Mouse (Mus musculus): ENCODE measurements around the gene Armc8. TPM values are rescaled to one million over a fixed set of nuclear protein-coding genes. Genes with fewer than 3 reads are reported as not detected.

Armc8 gene
- total RNA-seq, 1 experiment = 25.7 TPM

GRCm38 (mm10) chr9:99454211-99454610, 114.5 kb downstream of the Armc8 start:
- Histone ChIP-seq H3K36me3 (ENCODE audit: control insufficient read depth, insufficient read depth, low read length, poor library complexity, severe bottlenecking) (no peaks in the 10 kb centered on the region), H3K4me1 (ENCODE audit: control insufficient read depth in 2 of 2, insufficient read depth in 2 of 2, low read length in 2 of 2, poor library complexity in 1 of 2) (peaks cover 0 to 6% of the 10 kb centered on the region in 2 experiments; a peak in 2 of 4 replicates), H3K4me3 (ENCODE audit: insufficient read depth in 1 of 2, low read depth in 1 of 2, low read length in 2 of 2, poor library complexity in 1 of 2, severe bottlenecking in 1 of 2) (no peak overlapping the region), H3K9me3 (ENCODE audit: control insufficient read depth, insufficient read depth, low read depth, low read length) (no peaks in the 10 kb centered on the region), H3K27ac (ENCODE audit: insufficient read depth, low read depth, low read length, poor library complexity, severe bottlenecking) (no peak overlapping the region), H3K9ac (ENCODE audit: insufficient read depth, low read depth, low read length, poor library complexity, severe bottlenecking) (no peak overlapping the region)
- in situ Hi-C loops (cut with MboI; ENCODE audit: low sequenced_read_pairs in 2 of 2, unreplicated experiment in 2 of 2) = no loop called here
- DNase-seq (ENCODE audit: low read depth, low spot score) = no peak
- TF ChIP-seq ZNF384 (IDR thresholded peaks at IDR 0.05; ENCODE audit: low read depth, low read length) (no peak), HCFC1 (IDR thresholded peaks at IDR 0.05; ENCODE audit: borderline replicate concordance, insufficient read depth, low read length) (no peak), CHD2 (IDR thresholded peaks at IDR 0.05; ENCODE audit: low read depth, low read length) (no peak), MAFK (IDR thresholded peaks at IDR 0.05; ENCODE audit: insufficient read depth, low read depth, low read length) (no peak), ZC3H11A (IDR thresholded peaks at IDR 0.05; ENCODE audit: borderline replicate concordance, low read depth, low read length) (no peak)

- Histone ChIP-seq H3K9ac (ENCODE audit: insufficient read depth, low read depth, low read length, poor library complexity, severe bottlenecking) (no peak within 1 kb of the TSS), H3K4me1 (ENCODE audit: control insufficient read depth in 2 of 2, insufficient read depth in 2 of 2, low read length in 2 of 2, poor library complexity in 1 of 2) (peaks cover 0 to 6% of the 10 kb centered on the region in 2 experiments; a peak in 2 of 4 replicates), H3K4me3 (ENCODE audit: insufficient read depth in 1 of 2, low read depth in 1 of 2, low read length in 2 of 2, poor library complexity in 1 of 2, severe bottlenecking in 1 of 2) (no peak within 1 kb of the TSS), H3K36me3 (ENCODE audit: control insufficient read depth, insufficient read depth, low read length, poor library complexity, severe bottlenecking) (no peaks in the 10 kb centered on the region), H3K9me3 (ENCODE audit: control insufficient read depth, insufficient read depth, low read depth, low read length) (no peaks in the 10 kb centered on the region), H3K27ac (ENCODE audit: insufficient read depth, low read depth, low read length, poor library complexity, severe bottlenecking) (no peak within 1 kb of the TSS)
- in situ Hi-C loops (cut with MboI; ENCODE audit: low sequenced_read_pairs in 2 of 2, unreplicated experiment in 2 of 2) = no loop called here
- TF ChIP-seq ZC3H11A (IDR thresholded peaks at IDR 0.05; ENCODE audit: borderline replicate concordance, low read depth, low read length) (no peak), CHD2 (IDR thresholded peaks at IDR 0.05; ENCODE audit: low read depth, low read length) (no peak), MAFK (IDR thresholded peaks at IDR 0.05; ENCODE audit: insufficient read depth, low read depth, low read length) (no peak), HCFC1 (IDR thresholded peaks at IDR 0.05; ENCODE audit: borderline replicate concordance, insufficient read depth, low read length) (no peak), ZNF384 (IDR thresholded peaks at IDR 0.05; ENCODE audit: low read depth, low read length) (no peak)
- DNase-seq (ENCODE audit: low read depth, low spot score) = no peak
These were observed 117.5 kb downstream of the Armc8 start, which contains the start of gene Nme9 for GRCm38 (mm10) chr9:99451161-99451560. TSS of gene Nme9 (plus strand) at chr9:99451475.

DNA sequence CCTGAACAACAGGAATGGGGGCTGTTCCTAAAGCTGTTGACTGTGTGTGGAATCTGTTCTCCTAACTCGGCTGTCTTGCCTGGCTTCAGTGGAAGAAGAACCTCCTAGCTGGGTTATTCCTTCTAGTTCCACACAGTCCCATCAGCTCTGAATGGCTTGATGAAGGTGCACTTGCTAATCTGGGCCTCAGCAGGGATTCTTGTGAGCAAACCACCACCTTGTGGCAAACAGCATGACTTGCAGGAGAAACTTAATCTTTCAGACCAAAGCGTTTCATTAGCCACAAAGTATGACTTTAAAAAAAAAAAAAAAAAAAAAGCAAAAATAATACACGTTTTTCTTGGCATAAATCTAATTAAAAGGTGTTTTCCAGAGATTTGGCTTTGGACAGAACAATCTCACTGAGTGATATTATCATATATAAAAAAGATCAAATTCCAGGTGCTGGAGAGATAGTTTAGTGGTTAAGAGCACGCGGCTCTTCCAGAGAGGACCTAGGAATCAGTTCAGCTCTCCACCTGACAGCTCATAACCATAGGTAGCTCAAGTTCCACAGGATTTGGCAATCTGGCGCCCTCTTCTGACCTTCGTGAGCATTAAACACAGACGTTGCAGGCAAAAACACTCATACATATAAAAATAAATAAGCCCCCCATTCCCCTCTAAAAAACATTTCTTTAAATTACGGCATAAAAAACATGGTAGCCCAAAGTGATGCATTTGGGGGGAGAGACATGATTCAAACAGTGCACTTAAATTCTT, 118.6 kb downstream of the Armc8 start:
- no peaks in the 10 kb centered on the region for H3K36me3 ChIP-seq (ENCODE audit: control insufficient read depth, insufficient read depth, low read length, poor library complexity, severe bottlenecking)
- H3K4me3 ChIP-seq (ENCODE audit: insufficient read depth in 1 of 2, low read depth in 1 of 2, low read length in 2 of 2, poor library complexity in 1 of 2, severe bottlenecking in 1 of 2) = no peak overlapping the region
- TF ChIP-seq CHD2 (IDR thresholded peaks at IDR 0.05; ENCODE audit: low read depth, low read length) = no peak
- no peak for TF ChIP-seq MAFK (IDR thresholded peaks at IDR 0.05; ENCODE audit: insufficient read depth, low read depth, low read length)
- TF ChIP-seq HCFC1 (IDR thresholded peaks at IDR 0.05; ENCODE audit: borderline replicate concordance, insufficient read depth, low read length) = no peak
- 0 out of 2 replicates have a peak, but pooled peaks have one; percentile 46 for TF ChIP-seq ZC3H11A (IDR thresholded peaks at IDR 0.05; ENCODE audit: borderline replicate concordance, low read depth, low read length)
- TF ChIP-seq ZNF384 (IDR thresholded peaks at IDR 0.05; ENCODE audit: low read depth, low read length) = peak; percentile 66
- no peak for DNase-seq (ENCODE audit: low read depth, low spot score)
- no peaks in the 10 kb centered on the region for H3K9me3 ChIP-seq (ENCODE audit: control insufficient read depth, insufficient read depth, low read depth, low read length)
- no peak overlapping the region for H3K27ac ChIP-seq (ENCODE audit: insufficient read depth, low read depth, low read length, poor library complexity, severe bottlenecking)
- in situ Hi-C loops (cut with MboI; ENCODE audit: low sequenced_read_pairs in 2 of 2, unreplicated experiment in 2 of 2) = no loop called here
- H3K9ac ChIP-seq (ENCODE audit: insufficient read depth, low read depth, low read length, poor library complexity, severe bottlenecking) = no peak overlapping the region
- H3K4me1 ChIP-seq (ENCODE audit: control insufficient read depth in 2 of 2, insufficient read depth in 2 of 2, low read length in 2 of 2, poor library complexity in 1 of 2) = peaks cover 1 to 6% of the 10 kb centered on the region in 2 experiments; a peak in 2 of 4 replicates

- no peak overlapping the region for H3K27ac ChIP-seq (ENCODE audit: insufficient read depth, low read depth, low read length, poor library complexity, severe bottlenecking)
- no peak for DNase-seq (ENCODE audit: low read depth, low spot score)
- peaks cover 4 to 9% of the 10 kb centered on the region in 2 experiments; a peak in 2 of 4 replicates for H3K4me1 ChIP-seq (ENCODE audit: control insufficient read depth in 2 of 2, insufficient read depth in 2 of 2, low read length in 2 of 2, poor library complexity in 1 of 2)
- no peaks in the 10 kb centered on the region for H3K36me3 ChIP-seq (ENCODE audit: control insufficient read depth, insufficient read depth, low read length, poor library complexity, severe bottlenecking)
- no peak overlapping the region for H3K4me3 ChIP-seq (ENCODE audit: insufficient read depth in 1 of 2, low read depth in 1 of 2, low read length in 2 of 2, poor library complexity in 1 of 2, severe bottlenecking in 1 of 2)
- TF ChIP-seq MAFK (IDR thresholded peaks at IDR 0.05; ENCODE audit: insufficient read depth, low read depth, low read length) (no peak), HCFC1 (IDR thresholded peaks at IDR 0.05; ENCODE audit: borderline replicate concordance, insufficient read depth, low read length) (no peak), ZC3H11A (IDR thresholded peaks at IDR 0.05; ENCODE audit: borderline replicate concordance, low read depth, low read length) (no peak), CHD2 (IDR thresholded peaks at IDR 0.05; ENCODE audit: low read depth, low read length) (no peak), ZNF384 (IDR thresholded peaks at IDR 0.05; ENCODE audit: low read depth, low read length) (no peak)
- H3K9ac ChIP-seq (ENCODE audit: insufficient read depth, low read depth, low read length, poor library complexity, severe bottlenecking) = no peak overlapping the region
- in situ Hi-C loops (cut with MboI; ENCODE audit: low sequenced_read_pairs in 2 of 2, unreplicated experiment in 2 of 2) = no loop called here
- no peaks in the 10 kb centered on the region for H3K9me3 ChIP-seq (ENCODE audit: control insufficient read depth, insufficient read depth, low read depth, low read length)
These were observed 121.4 kb downstream of the Armc8 start for GRCm38 (mm10) chr9:99447323-99447722.
